Mouse (Mus musculus) gastrocnemius, postnatal 36 days (tissue): ENCODE data around the gene Gabrq. TPM values are rescaled to one million over a fixed set of nuclear protein-coding genes. Genes with fewer than 3 reads are reported as not detected.
A peak's percentile ranks its signal among the peaks of the same experiment; 100 is the strongest.

ENCODE experiments used
- DNase-seq, 2 experiments: peaks; one replicate each; pipeline ENCODE4 v3.0.0; 2022
- intact Hi-C: fragments of 180-260 bp; cut with DNase I; formaldehyde crosslinking; loops from one replicate; pipeline ENCODE4 v1.15.1; 2025
- long read RNA-seq, 2 experiments: library from polyadenylated mRNA; stranded (forward); transcript quantifications; one replicate each; pipeline ENCODE4 v2.0.0; 2021
- total RNA-seq, 2 experiments: library from RNA; stranded (reverse); gene quantifications; 2 replicates each; pipeline ENCODE4 v1.2.3; 2021

The Gabrq gene
- total RNA-seq = under 1 TPM in 1 of 2 experiments, not detected in 1; 0.12 TPM
- long read RNA-seq, experiment 1 = 0 reads
- long read RNA-seq, experiment 2 = 0 reads

GRCm38 (mm10) chrX:72824776-72825588, at the start of gene Gabrq:
Gene Gabrq, plus strand, starts transcription at chrX:72825178.
- DNase-seq = no peak
- intact Hi-C loops = no loop called here

GRCm38 (mm10) chrX:72788773-72789557, 36.0 kb upstream of the Gabrq start:
- no peak for DNase-seq
- intact Hi-C loops = no loop called here

- no peak for DNase-seq
These were observed 35.5 kb upstream of the Gabrq start for GRCm38 (mm10) chrX:72789558-72789871.

GRCm38 (mm10) chrX:72819594-72819993, 5.4 kb upstream of the Gabrq start:
- peak; percentile 33 to 39 for DNase-seq
- intact Hi-C loops = loop anchor here (10.0 kb wide), 1 partner anchor 1155 kb away; the partner anchor contains the start of gene Gpr50

More at GRCm38 (mm10) chrX:72789558-72789871, 35.5 kb upstream of the Gabrq start:
- intact Hi-C loops = no loop called here

GRCm38 (mm10) chrX:72823310-72823709, 1.7 kb upstream of the Gabrq start:
- intact Hi-C loops = no loop called here

GRCm38 (mm10) chrX:72825589-72825905, 569 bp downstream of the Gabrq start:
- no peak for DNase-seq
- intact Hi-C loops = no loop called here

More at GRCm38 (mm10) chrX:72823310-72823709, 1.7 kb upstream of the Gabrq start:
- no peak for DNase-seq

Other genes with a start within 250 kb of the Gabrq start
- under 1 TPM; 0.23 to 0.39 TPM for gene Gabra3, start 168.3 kb upstream of the Gabrq start, total RNA-seq
- gene Cetn2, start 93.2 kb downstream of the Gabrq start, total RNA-seq = 10 to 100 TPM; 24.7 to 25.4 TPM
- gene Nsdhl, start 93.4 kb downstream of the Gabrq start, total RNA-seq = 1 to 10 TPM; 3.9 to 4.2 TPM
- 1 to 10 TPM; 1.4 to 1.9 TPM for gene Zfp185, start 162.2 kb downstream of the Gabrq start, total RNA-seq
- gene Pnma5, start 211.9 kb downstream of the Gabrq start, total RNA-seq = under 1 TPM in 1 of 2 experiments, not detected in 1; 0.10 TPM
- gene Pnma3, start 239.6 kb downstream of the Gabrq start, total RNA-seq = not detected